Mouse (Mus musculus): ENCODE data around the gene Zmynd12.

The Zmynd12 gene

GRCm38 (mm10) chr4:119450436-119450835 is 27.8 kb downstream of the Zmynd12 start:
- no peak for DNase-seq (ENCODE audit: low spot score)

- DNase-seq (ENCODE audit: low spot score) = no peak
Measured at GRCm38 (mm10) chr4:119453128-119453527, 30.5 kb downstream of the Zmynd12 start.

- no peak for DNase-seq (ENCODE audit: low spot score)
Measured at GRCm38 (mm10) chr4:119453533-119453932, 30.9 kb downstream of the Zmynd12 start.

GRCm38 (mm10) chr4:119460296-119460695 is 37.7 kb downstream of the Zmynd12 start:
- no peak for DNase-seq (ENCODE audit: low spot score)

GRCm38 (mm10) chr4:119460728-119461141 is 38.1 kb downstream of the Zmynd12 start:
- DNase-seq (ENCODE audit: low spot score) = peak; percentile 44

- no peak for DNase-seq (ENCODE audit: low spot score)
Measured at GRCm38 (mm10) chr4:119462457-119462856, 39.8 kb downstream of the Zmynd12 start.

- peak; percentile 52 for DNase-seq (ENCODE audit: low spot score)
Measured at GRCm38 (mm10) chr4:119462858-119463755, 40.5 kb downstream of the Zmynd12 start.

GRCm38 (mm10) chr4:119463756-119464419 is 41.3 kb downstream of the Zmynd12 start:
- DNase-seq (ENCODE audit: low spot score) = no peak

GRCm38 (mm10) chr4:119465841-119466240 is 43.2 kb downstream of the Zmynd12 start:
- DNase-seq (ENCODE audit: low spot score) = no peak

GRCm38 (mm10) chr4:119467720-119468380 is 45.2 kb downstream of the Zmynd12 start:
- peak; percentile 31 for DNase-seq (ENCODE audit: low spot score)

GRCm38 (mm10) chr4:119472545-119472944 is 49.9 kb downstream of the Zmynd12 start:
- no peak for DNase-seq (ENCODE audit: low spot score)

- DNase-seq (ENCODE audit: low spot score) = no peak
Measured at GRCm38 (mm10) chr4:119473150-119473549, 50.5 kb downstream of the Zmynd12 start.

GRCm38 (mm10) chr4:119483051-119483450 is 60.4 kb downstream of the Zmynd12 start:
- DNase-seq (ENCODE audit: low spot score) = no peak

- no peak for DNase-seq (ENCODE audit: low spot score)
Measured at GRCm38 (mm10) chr4:119484882-119485281, 62.3 kb downstream of the Zmynd12 start.

GRCm38 (mm10) chr4:119489666-119490065 is 67.1 kb downstream of the Zmynd12 start:
- DNase-seq (ENCODE audit: low spot score) = no peak

- no peak for DNase-seq (ENCODE audit: low spot score)
Measured at GRCm38 (mm10) chr4:119490806-119491205, 68.2 kb downstream of the Zmynd12 start.

- DNase-seq (ENCODE audit: low spot score) = peak; percentile 41
Measured at GRCm38 (mm10) chr4:119492291-119492932, 69.8 kb downstream of the Zmynd12 start, which contains the start of gene Rimkla. Gene Rimkla (minus strand): TSS chr4:119492628.

GRCm38 (mm10) chr4:119492933-119493327 is 70.3 kb downstream of the Zmynd12 start:
- no peak for DNase-seq (ENCODE audit: low spot score)

GRCm38 (mm10) chr4:119498319-119498848 is 75.8 kb downstream of the Zmynd12 start:
- DNase-seq (ENCODE audit: low spot score) = no peak

- no peak for DNase-seq (ENCODE audit: low spot score)
Measured at GRCm38 (mm10) chr4:119511591-119511990, 89.0 kb downstream of the Zmynd12 start.

GRCm38 (mm10) chr4:119512731-119513141 is 90.1 kb downstream of the Zmynd12 start:
- peak; percentile 29 for DNase-seq (ENCODE audit: low spot score)

Measured in lung, postnatal 25 days (tissue).